Mouse (Mus musculus): ENCODE results near the gene Utrn.

The Utrn gene

DNA sequence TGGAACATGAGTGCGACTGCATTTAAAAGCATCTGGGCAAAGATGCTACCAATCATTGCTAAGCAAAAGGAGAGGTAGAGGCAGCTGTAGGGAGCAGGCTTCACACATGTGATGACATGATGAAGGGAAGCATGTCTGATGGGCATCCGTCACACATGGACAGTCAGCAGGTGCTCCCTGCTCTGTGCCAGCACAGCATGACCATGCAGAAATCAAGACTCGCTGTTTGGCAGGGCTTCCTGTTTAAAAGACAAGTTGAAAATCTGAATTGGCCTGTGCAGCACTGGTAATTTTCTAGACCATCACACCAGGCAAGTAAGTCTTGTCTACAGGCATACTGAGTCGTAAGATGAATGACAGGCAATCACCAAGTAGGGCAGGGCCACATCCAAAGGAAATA lies 112.5 kb downstream of the Utrn start:
- TF ChIP-seq GATA4 (IDR thresholded peaks at IDR 0.05; ENCODE audit: insufficient replicate concordance, low read length), result no peak

DNA sequence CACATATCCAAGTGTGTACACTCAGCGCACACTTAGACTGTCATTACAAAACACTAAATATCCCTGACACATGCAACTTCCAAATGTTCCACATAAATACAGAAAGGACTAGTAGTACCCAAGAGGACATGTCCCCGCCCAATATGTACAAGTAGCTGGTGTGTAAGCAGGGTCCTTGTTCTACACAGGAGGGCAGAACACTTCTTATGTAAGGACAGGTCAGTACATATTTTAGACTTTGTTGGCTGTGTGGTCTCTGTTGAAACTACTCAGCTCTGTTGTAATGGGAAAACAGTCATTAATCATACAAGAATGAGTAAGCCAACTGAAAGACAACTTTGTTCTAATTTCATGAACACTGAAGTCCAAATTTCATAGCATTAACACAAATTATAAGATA lies 114.3 kb downstream of the Utrn start:
- no peak for TF ChIP-seq GATA4 (IDR thresholded peaks at IDR 0.05; ENCODE audit: insufficient replicate concordance, low read length)

DNA sequence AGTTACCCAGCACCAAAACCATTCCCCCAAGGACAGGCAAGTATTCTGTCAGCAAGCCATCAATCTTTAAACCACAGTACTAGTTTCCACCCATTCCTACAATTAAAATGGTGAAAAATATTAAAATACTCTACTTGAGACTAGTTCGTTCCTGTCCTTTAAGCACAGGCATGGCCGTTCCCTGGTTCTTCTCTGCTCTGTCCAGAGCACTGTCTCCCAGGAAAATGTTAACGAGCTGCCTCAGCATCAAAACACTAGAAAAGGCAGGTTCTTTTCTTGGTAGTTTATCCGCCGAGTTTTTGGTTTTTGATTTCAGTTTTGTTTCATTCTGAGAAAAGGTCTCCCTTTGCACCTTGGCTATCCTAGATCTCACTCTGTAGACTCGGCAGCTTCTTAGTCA lies 115.0 kb downstream of the Utrn start:
- TF ChIP-seq GATA4 (IDR thresholded peaks at IDR 0.05; ENCODE audit: insufficient replicate concordance, low read length), result no peak

DNA sequence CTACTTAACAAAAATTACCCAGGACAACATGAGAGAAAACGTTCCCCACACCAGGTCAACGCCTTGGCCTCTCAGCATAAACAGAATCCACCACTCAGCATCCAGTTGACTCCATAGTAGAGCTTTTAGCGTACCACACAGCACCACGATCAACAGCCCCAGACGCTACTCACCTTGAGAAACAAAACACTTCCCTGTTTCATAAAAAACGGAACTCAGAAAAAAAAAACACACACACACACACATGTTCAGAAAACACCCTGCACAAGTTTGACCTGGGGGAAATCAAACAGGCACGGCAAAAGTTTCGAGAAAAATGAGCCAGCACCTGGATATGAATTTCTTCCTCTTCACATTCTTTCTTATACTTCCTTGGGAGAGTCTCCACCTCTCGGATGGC lies 125.4 kb downstream of the Utrn start:
- TF ChIP-seq GATA4 (IDR thresholded peaks at IDR 0.05; ENCODE audit: insufficient replicate concordance, low read length), result no peak

DNA sequence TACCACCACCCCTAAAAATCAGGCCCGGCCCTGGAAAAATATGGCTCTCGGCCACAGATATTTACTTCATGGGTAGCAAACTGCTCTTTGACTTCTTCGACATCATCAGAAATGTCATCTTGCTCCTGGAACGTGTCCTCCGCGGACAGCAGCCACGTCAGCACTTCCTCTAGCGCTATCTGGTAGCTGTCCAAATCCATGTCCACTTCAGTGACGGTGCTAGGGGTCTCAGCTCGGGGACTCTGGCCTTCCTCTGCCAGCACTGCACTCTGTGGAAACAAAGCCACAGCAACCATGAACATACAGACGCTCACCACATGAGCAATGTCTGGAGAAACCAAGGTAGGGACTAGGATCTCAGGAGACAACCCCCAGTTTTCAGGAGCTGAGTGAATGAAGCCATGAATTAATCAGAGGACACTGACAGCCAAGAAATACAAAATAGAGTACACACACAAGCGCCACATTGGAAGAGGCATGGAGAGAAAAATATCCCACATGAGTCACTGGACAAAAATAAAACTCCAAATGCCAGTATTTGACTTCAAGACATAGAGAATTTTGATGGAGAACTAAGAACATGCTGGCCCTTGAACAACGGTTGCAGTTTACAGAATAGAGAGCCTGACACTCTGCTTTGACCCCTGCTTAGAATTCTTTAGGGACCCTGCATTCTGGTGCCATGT lies 129.7 kb downstream of the Utrn start:
- TF ChIP-seq GATA4 (IDR thresholded peaks at IDR 0.05; ENCODE audit: insufficient replicate concordance, low read length), result no peak

DNA sequence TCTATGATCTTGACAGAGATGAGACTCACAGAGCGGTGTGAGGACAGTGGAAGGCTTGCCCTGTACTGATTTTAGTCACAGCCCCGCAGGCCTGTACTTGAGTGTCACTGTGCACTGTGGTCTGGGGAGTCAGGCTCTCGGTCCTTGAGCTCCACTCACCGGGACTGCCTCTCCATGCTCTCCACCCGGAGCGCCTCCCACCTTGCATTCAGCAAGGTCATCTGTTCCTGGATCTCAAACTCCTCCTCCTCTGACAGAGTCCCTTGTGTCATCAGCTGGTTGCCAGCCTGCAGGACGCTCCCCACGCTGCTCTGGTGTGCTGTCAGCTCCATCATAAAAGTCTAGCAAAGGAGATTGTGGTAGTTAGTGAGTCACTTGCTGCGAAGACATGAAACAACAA lies 131.2 kb downstream of the Utrn start:
- no peak for TF ChIP-seq GATA4 (IDR thresholded peaks at IDR 0.05; ENCODE audit: insufficient replicate concordance, low read length)

DNA sequence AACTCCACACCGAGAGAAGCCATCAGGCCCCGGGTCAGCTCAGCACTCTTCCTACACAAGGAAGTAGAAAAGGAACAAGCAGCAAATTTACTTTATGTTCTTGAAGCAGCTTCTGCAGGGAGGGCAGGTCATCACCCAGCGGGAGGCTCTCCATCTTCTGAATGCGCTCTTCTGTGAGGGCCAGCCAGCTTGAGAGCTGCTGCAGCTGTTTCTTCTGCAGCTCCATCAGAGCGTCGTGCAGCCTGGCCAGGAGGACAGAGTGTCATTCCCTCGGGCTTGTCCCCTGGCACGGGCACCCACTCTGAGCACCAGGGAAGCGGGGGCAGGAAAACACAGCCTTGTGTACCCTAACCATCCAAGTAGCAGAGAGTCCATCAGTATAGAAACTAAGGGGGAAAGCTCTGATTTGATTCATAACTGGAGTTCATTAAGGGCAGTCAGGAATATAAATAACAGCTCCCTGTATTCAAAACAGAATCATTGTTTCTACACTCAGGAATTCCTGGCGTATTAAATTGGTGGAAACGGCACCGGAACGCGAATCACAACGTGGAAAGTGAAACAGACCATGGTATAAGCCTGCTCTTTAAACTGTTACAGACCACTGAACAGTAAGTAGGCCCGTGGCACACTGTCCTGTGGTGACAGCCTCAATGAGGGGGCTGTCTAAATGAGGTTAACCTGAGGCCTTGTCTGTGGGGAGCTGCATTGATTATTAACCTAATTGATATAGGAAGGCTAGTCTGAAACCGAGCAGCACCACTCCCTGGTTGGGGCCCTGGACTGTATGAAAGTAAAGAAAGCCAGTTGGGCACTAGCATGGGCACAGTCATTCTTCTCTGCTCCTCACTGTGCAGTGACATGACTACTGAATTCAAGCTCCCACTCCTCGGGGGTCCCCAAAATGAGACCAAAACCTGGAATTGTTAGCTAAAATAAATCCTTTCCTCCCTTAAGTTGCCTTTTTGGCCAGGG lies 132.0 kb downstream of the Utrn start:
- no peak for TF ChIP-seq GATA4 (IDR thresholded peaks at IDR 0.05; ENCODE audit: insufficient replicate concordance, low read length)

DNA sequence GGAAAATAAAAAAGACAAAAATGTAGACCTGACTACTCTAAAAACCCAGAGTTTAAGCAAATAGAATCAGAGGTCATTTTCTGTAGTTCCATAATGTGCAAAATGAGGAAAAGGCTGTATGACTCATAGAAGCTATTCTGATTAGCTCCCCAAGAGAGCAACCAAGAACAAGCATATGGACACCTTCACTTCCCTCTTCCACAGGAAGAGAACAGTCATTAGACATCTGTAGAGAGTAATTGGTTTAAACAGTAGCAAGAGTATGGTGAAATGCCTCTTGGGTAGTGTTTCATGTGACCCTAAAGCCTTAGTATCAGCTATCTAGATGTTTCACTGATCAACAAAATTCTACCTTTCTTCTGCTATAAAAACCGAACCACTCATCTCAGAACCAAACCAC lies 133.5 kb downstream of the Utrn start:
- TF ChIP-seq GATA4 (IDR thresholded peaks at IDR 0.05; ENCODE audit: insufficient replicate concordance, low read length), result no peak

DNA sequence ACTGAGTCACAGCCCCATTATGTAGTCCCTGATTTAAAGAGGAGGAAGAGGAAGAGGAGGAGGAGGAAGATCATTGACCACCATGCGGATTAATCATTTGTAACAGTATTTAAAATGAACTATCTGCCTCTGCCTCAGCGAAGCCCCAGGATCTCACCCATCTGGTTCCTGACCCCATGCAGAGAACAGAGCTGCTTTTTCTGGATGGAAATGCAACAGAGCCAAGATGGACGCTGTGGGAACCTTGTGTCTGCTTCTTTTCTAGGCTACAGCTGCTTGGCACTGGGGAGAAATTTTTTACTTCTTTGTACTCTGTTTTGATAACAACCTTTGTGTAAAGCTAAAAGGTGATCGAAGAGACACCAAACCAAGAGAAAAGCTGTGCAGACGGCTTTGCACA lies 137.7 kb downstream of the Utrn start:
- TF ChIP-seq GATA4 (IDR thresholded peaks at IDR 0.05; ENCODE audit: insufficient replicate concordance, low read length), result no peak

DNA sequence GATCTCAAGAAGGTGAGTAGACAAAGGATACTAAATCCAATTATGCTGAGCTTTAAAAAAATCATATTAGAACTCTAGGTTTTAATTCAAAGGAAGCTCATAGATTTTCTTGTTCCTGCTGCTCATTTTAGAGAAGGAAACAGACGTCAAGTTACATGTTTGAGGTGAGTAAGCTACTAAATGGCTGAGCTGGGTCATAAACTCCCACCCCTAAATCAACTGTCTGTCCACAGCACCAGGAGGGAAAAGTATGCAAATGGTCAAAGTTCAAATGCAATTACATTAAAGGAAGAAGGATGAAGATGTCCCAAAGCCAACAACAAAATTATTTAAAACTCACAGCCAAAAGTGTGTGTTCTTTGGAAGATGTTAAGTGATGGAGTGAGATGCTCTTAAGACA lies 139.5 kb downstream of the Utrn start:
- TF ChIP-seq GATA4 (IDR thresholded peaks at IDR 0.05; ENCODE audit: insufficient replicate concordance, low read length), result no peak

DNA sequence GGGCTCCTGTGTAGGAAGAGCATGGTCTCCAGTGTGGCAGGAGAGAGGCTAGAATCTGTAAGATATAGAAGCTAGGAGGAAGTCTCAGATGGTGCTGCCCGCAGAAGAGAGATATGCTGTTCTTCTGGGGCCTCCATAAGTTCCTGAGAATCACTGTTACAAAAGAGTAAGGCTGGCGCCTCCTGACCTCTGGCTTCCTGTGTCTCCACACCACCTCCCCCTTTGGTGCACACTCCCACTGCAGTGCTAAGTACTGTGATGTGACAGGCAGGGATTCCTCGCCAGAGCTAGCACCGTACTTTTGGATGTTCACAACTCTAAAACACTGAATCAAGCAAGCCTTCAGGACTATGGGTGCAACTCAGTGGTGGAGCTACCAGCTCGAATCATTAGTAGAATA lies 140.1 kb downstream of the Utrn start:
- no peak for TF ChIP-seq GATA4 (IDR thresholded peaks at IDR 0.05; ENCODE audit: insufficient replicate concordance, low read length)

DNA sequence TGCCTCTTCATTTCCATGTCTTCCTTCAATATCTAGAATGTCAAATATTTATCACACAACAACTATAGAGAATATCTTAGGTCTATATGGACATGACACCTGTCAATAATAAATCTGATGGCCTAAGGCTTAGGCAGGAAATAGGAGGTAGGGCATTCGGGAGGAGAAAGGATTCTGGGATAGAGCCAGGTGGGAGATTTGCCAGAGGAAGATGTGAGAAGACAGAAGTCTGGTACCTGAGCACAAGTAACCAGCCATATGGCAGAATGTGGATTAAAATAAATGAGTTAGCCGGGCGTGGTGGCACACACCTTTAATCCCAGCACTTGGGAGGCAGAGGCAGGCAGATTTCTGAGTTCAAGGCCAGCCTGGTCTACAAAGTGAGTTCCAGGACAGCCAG lies 141.3 kb downstream of the Utrn start:
- no peak for TF ChIP-seq GATA4 (IDR thresholded peaks at IDR 0.05; ENCODE audit: insufficient replicate concordance, low read length)

DNA sequence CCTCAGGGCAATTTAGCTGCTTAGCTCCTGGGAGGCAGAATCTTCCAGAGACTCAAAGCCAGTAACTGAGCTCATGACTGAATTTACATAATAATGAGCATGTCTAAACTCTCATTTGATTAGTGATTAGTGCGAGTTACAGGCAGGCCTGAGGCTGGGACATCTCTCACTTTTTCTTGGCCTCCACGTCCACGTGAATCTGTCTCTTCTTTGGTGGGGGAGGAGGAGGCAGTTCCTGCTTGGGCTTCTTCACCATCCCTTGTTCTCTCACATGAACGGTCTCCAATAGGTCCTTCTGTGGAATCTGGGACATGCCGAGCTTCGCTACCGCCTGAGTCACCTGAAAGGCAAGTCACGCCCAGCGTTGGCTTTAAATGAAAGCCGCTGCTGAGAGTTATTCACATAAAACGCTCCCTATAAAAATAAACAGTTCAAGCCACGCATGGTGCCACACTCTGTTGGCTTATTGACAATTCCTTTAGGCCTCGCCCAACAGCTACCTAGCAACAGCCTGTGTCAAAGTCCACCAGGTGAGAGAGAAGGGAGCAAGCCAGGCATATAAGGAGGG lies 143.0 kb downstream of the Utrn start:
- TF ChIP-seq GATA4 (IDR thresholded peaks at IDR 0.05; ENCODE audit: insufficient replicate concordance, low read length), result no peak

DNA sequence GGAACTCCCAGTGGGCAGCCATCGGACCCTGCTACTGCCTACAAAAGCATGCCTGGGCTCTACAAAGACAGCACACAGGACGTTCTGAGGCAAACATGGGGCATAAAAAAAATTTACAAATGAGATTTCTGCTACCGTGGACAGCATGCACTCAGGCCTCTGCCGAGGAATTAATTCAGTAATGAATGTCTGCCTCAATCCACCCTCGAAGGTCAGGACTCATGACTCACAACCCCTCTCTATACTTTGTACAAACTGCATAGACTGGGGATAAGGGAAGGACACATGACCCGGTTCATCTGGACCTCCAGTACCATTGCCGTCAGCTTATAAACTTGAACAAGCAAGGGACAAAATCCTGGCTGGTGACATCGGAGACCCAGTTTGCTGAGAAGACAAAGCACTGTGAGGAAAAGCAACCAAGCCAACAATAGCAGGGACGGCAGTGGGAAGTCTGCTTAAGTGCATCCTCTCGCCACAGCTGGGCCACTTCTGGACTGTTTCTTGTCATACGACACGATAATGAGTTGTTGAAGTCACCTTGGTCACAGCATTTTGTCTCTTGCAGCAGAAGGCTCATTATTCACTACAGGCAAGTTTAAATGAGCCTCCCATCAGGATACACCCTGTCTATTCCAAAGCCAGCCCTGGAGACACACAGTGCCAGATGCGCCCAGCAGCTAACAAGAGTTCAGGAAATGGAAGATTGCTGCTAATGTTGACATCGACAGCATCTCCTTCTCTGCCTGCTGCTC lies 144.7 kb downstream of the Utrn start:
- TF ChIP-seq GATA4 (IDR thresholded peaks at IDR 0.05; ENCODE audit: insufficient replicate concordance, low read length), result no peak

DNA sequence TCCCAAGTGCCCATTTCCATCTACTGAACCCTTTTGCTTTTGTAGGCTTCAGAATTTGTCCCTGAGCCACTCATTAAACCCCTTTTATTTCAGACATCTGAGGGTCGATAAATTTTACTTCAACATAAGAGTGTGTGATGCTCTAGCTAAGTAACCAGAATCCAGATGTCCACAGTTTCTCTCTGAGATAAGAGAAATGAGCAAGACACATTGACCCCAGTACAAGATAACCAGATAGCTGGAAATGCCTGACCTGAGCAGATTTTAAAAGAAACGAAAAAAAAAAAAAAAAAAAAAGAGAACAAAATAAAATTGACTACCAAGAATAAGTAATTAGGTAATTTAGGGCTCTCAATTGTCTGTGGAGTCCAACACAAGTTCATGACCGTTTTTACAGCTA lies 145.9 kb downstream of the Utrn start:
- TF ChIP-seq GATA4 (IDR thresholded peaks at IDR 0.05; ENCODE audit: insufficient replicate concordance, low read length), result no peak
